Mouse (Mus musculus) adrenal gland (tissue): Measurements from ENCODE around the gene 1700030J22Rik.

Experiments
- intact Hi-C: fragments of 180-260 bp; cut with DNase I; formaldehyde crosslinking; loops from one replicate; pipeline ENCODE4 v1.15.1; 2025
- long read RNA-seq, 2 experiments: library from polyadenylated mRNA; unstranded; transcript quantifications; one replicate each; pipeline ENCODE4 v2.0.0; 2020; ENCODE audit warnings: borderline replicate concordance in 1 of 2; ENCODE audit not compliant: insufficient replicate concordance in 1 of 2

The 1700030J22Rik gene
- long read RNA-seq, experiment 1, result 0 reads
- long read RNA-seq, experiment 2, partial matches to known transcripts, result 1 of 2 reads
- long read RNA-seq, experiment 2, other reads (novel, unspliced or antisense), result 0 of 2 reads

- intact Hi-C loops, result loop anchor here (2.0 to 5.0 kb wide), 2 partner anchors 36 to 58 kb away; partner anchors contain the start of genes Atmin, Cenpn and Cmc2
These were observed at the start of gene 1700030J22Rik for GRCm38 (mm10) chr8:116978631-116979256. 1700030J22Rik (minus strand) TSS chr8:116978959.

- intact Hi-C loops, result no loop called here
These were observed 48.8 kb upstream of the 1700030J22Rik start for GRCm38 (mm10) chr8:117027601-117028000.

GRCm38 (mm10) chr8:117022297-117022993, 43.7 kb upstream of the 1700030J22Rik start:
- intact Hi-C loops, result no loop called here

- intact Hi-C loops, result no loop called here
These were observed 40.8 kb upstream of the 1700030J22Rik start for GRCm38 (mm10) chr8:117019323-117020275.

GRCm38 (mm10) chr8:117017896-117018295, 39.1 kb upstream of the 1700030J22Rik start:
- intact Hi-C loops, result no loop called here

- intact Hi-C loops, result no loop called here
These were observed 38.2 kb upstream of the 1700030J22Rik start for GRCm38 (mm10) chr8:117017006-117017405.

GRCm38 (mm10) chr8:117015670-117016069, 36.9 kb upstream of the 1700030J22Rik start:
- intact Hi-C loops, result no loop called here

- intact Hi-C loops, result no loop called here
These were observed 32.6 kb upstream of the 1700030J22Rik start for GRCm38 (mm10) chr8:117011366-117011765.

GRCm38 (mm10) chr8:116994016-116994716, 15.4 kb upstream of the 1700030J22Rik start:
- intact Hi-C loops, result no loop called here

- intact Hi-C loops, result no loop called here
These were observed 14.5 kb upstream of the 1700030J22Rik start, which contains the start of gene Gcsh for GRCm38 (mm10) chr8:116993095-116993867. Gcsh (minus strand) TSS chr8:116993537.

GRCm38 (mm10) chr8:116992176-116992971, 13.6 kb upstream of the 1700030J22Rik start:
- intact Hi-C loops, result no loop called here

GRCm38 (mm10) chr8:116991241-116991640, 12.5 kb upstream of the 1700030J22Rik start:
- intact Hi-C loops, result no loop called here

- intact Hi-C loops, result no loop called here
These were observed 11.1 kb upstream of the 1700030J22Rik start for GRCm38 (mm10) chr8:116989842-116990241.

- intact Hi-C loops, result no loop called here
These were observed 1.4 kb upstream of the 1700030J22Rik start for GRCm38 (mm10) chr8:116980117-116980516.

GRCm38 (mm10) chr8:116978052-116978451, 707 bp downstream of the 1700030J22Rik start:
- intact Hi-C loops, result loop anchor here (2.0 to 5.0 kb wide), 2 partner anchors 36 to 57 kb away; partner anchors contain the start of genes Atmin, Cenpn and Cmc2

GRCm38 (mm10) chr8:116975606-116976005, 3.2 kb downstream of the 1700030J22Rik start:
- intact Hi-C loops, result loop anchor here (5.0 kb wide), 1 partner anchor 33 kb away; the partner anchor contains the start of gene Atmin

- intact Hi-C loops, result loop anchor here (5.0 kb wide), 1 partner anchor 33 kb away; the partner anchor contains the start of gene Atmin
These were observed 3.7 kb downstream of the 1700030J22Rik start for GRCm38 (mm10) chr8:116975066-116975465.

GRCm38 (mm10) chr8:116969531-116969930, 9.2 kb downstream of the 1700030J22Rik start:
- intact Hi-C loops, result no loop called here

GRCm38 (mm10) chr8:116954415-116954814, 24.3 kb downstream of the 1700030J22Rik start:
- intact Hi-C loops, result no loop called here
